Mouse (Mus musculus): ENCODE data around the gene Tmem270. TPM values are rescaled to one million over a fixed set of nuclear protein-coding genes. Genes with fewer than 3 reads are reported as not detected.

Gene Tmem270
- total and polyA plus RNA-seq, 3 experiments: not detected

GRCm38 (mm10) chr5:134951053-134951884 lies 44.7 kb upstream of the Tmem270 start:
- TF ChIP-seq BHLHE40 (IDR thresholded peaks at IDR 0.05; ENCODE audit: borderline replicate concordance, low read depth, low read length) (no peak), MAFK (IDR thresholded peaks at IDR 0.05; ENCODE audit: borderline replicate concordance, low read depth, low read length) (no peak), TCF12 (IDR thresholded peaks at IDR 0.05; ENCODE audit: low read depth, low read length) (no peak), KAT2A (conservative IDR thresholded peaks at IDR 0.05; ENCODE audit: low read depth, low read length) (no peak), NRF1 (IDR thresholded peaks at IDR 0.05; ENCODE audit: insufficient read depth, low read depth, low read length, poor library complexity, severe bottlenecking) (no peak), UBTF (IDR thresholded peaks at IDR 0.05; ENCODE audit: borderline replicate concordance, insufficient read depth, low read depth, low read length) (no peak), TAL1 (IDR thresholded peaks at IDR 0.05; ENCODE audit: low read length) (no peak), USF1 (IDR thresholded peaks at IDR 0.05; ENCODE audit: low read depth, low read length) (no peak), USF2 (IDR thresholded peaks at IDR 0.05; ENCODE audit: borderline replicate concordance in 1 of 2, insufficient read depth in 1 of 2, low read depth in 1 of 2, low read length in 2 of 2) (no peak), MAZ (IDR thresholded peaks at IDR 0.05; ENCODE audit: low read depth, low read length) (no peak), NELFE (IDR thresholded peaks at IDR 0.05; ENCODE audit: low read depth, low read length) (no peak), HCFC1 (IDR thresholded peaks at IDR 0.05; ENCODE audit: low read depth, low read length) (no peak), MYB (IDR thresholded peaks at IDR 0.05; ENCODE audit: low read depth, low read length) (no peak), CHD1 (IDR thresholded peaks at IDR 0.05; ENCODE audit: low read depth, low read length) (no peak), POLR2A (IDR thresholded peaks at IDR 0.05; ENCODE audit: control insufficient read depth in 1 of 2, insufficient read depth in 1 of 2, low read depth in 1 of 2, low read length in 2 of 2, poor library complexity in 1 of 2) (no peak), SMC3 (IDR thresholded peaks at IDR 0.05; ENCODE audit: low read depth, low read length) (no peak)
- H3K36me3 ChIP-seq (ENCODE audit: control insufficient read depth in 1 of 2, insufficient read depth in 2 of 2, low read length in 2 of 2): no peaks in the 10 kb centered on the region
- H3K79me2 ChIP-seq (ENCODE audit: control insufficient read depth, insufficient read depth, low read length, poor library complexity): no peaks in the 10 kb centered on the region
- peaks cover 0 to 6% of the 10 kb centered on the region in 2 experiments; a peak in 3 of 4 replicates for H3K27me3 ChIP-seq (ENCODE audit: control insufficient read depth in 1 of 2, insufficient read depth in 2 of 2, low read length in 2 of 2)
- DNase-seq (ENCODE audit: low read depth, low spot score): no peak
- H3K4me3 ChIP-seq (ENCODE audit: control insufficient read depth in 1 of 2, insufficient read depth in 1 of 2, low read depth in 2 of 2, low read length in 2 of 2): no peak overlapping the region
- H3K4me1 ChIP-seq (ENCODE audit: control insufficient read depth in 1 of 2, insufficient read depth in 2 of 2, low read length in 2 of 2): no peaks in the 10 kb centered on the region
- no peak overlapping the region for H3K9ac ChIP-seq (ENCODE audit: control insufficient read depth, low read depth, low read length, poor library complexity, severe bottlenecking)
- H3K9me3 ChIP-seq (replicated peaks; ENCODE audit: insufficient read depth, low read length): no peaks in the 10 kb centered on the region
- no peak overlapping the region for H3K27ac ChIP-seq (ENCODE audit: control insufficient read depth, low read depth, low read length)

GRCm38 (mm10) chr5:134948085-134948439 lies 41.5 kb upstream of the Tmem270 start:
- TF ChIP-seq TAL1 (IDR thresholded peaks at IDR 0.05; ENCODE audit: low read length) (no peak), ZNF384 (IDR thresholded peaks at IDR 0.05; ENCODE audit: low read depth, low read length) (no peak), MYC (IDR thresholded peaks at IDR 0.05; ENCODE audit: low read depth, low read length) (no peak), ELF1 (IDR thresholded peaks at IDR 0.05; ENCODE audit: low read depth, low read length) (no peak), MAX (IDR thresholded peaks at IDR 0.05; ENCODE audit: low read length) (no peak), CHD2 (IDR thresholded peaks at IDR 0.05; ENCODE audit: low read length) (no peak), MEF2A (IDR thresholded peaks at IDR 0.05; ENCODE audit: extremely low read depth, insufficient replicate concordance, low read depth, low read length, poor library complexity, severe bottlenecking) (no peak), SIN3A (IDR thresholded peaks at IDR 0.05; ENCODE audit: low read length) (no peak), EP300 (IDR thresholded peaks at IDR 0.05; ENCODE audit: low read depth in 1 of 2, low read length in 2 of 2) (no peak)
- H3K4me1 ChIP-seq (ENCODE audit: control insufficient read depth in 1 of 2, insufficient read depth in 2 of 2, low read length in 2 of 2): no peaks in the 10 kb centered on the region
- no peaks in the 10 kb centered on the region for H3K36me3 ChIP-seq (ENCODE audit: control insufficient read depth in 1 of 2, insufficient read depth in 2 of 2, low read length in 2 of 2)
- no peak overlapping the region for H3K27ac ChIP-seq (ENCODE audit: control insufficient read depth, low read depth, low read length)
- H3K79me2 ChIP-seq (ENCODE audit: control insufficient read depth, insufficient read depth, low read length, poor library complexity): no peaks in the 10 kb centered on the region
- H3K9me3 ChIP-seq (replicated peaks; ENCODE audit: insufficient read depth, low read length): no peaks in the 10 kb centered on the region
- H3K27me3 ChIP-seq (ENCODE audit: control insufficient read depth in 1 of 2, insufficient read depth in 2 of 2, low read length in 2 of 2): peaks cover 0 to 6% of the 10 kb centered on the region in 2 experiments; a peak in 3 of 4 replicates
- H3K9ac ChIP-seq (ENCODE audit: control insufficient read depth, low read depth, low read length, poor library complexity, severe bottlenecking): no peak overlapping the region
- DNase-seq (ENCODE audit: low read depth, low spot score): no peak
- no peak overlapping the region for H3K4me3 ChIP-seq (ENCODE audit: control insufficient read depth in 1 of 2, insufficient read depth in 1 of 2, low read depth in 2 of 2, low read length in 2 of 2)

Measured in MEL (cell line).